Mouse (Mus musculus): ENCODE measurements around the gene Smim13. TPM values are rescaled to one million over a fixed set of nuclear protein-coding genes. Genes with fewer than 3 reads are reported as not detected.
"Not testable (repeated sequence)": the region's sequence is repeated elsewhere in the genome, so short reads cannot be mapped to it uniquely, and the experiment has no call there.

Gene Smim13
- polyA plus RNA-seq, 1 experiment from 2014 or later: 4.8 TPM

GRCm38 (mm10) chr13:41252736-41253135 is 3.1 kb downstream of the Smim13 start:
- H3K27me3 ChIP-seq (replicated peaks; ENCODE audit: control insufficient read depth, insufficient read depth, low read length): no peaks in the 10 kb centered on the region
- TF ChIP-seq CTCF (IDR thresholded peaks at IDR 0.05; ENCODE audit: low read depth): no peak
- no peak overlapping the region for H3K9ac ChIP-seq (ENCODE audit: low read depth, low read length)
- no peaks in the 10 kb centered on the region; the same call in 1 of the 2 replicates for H3K4me1 ChIP-seq (replicated peaks; ENCODE audit: control insufficient read depth, insufficient read depth, low read length)
- no peak overlapping the region for H3K4me2 ChIP-seq (replicated peaks; ENCODE audit: low read depth)
- ATAC-seq: no peak
- H3K9me3 ChIP-seq (ENCODE audit: control insufficient read depth): no peaks in the 10 kb centered on the region
- H3K4me3 ChIP-seq (ENCODE audit: low read depth, low read length): no peak overlapping the region
- no peaks in the 10 kb centered on the region for H3K36me3 ChIP-seq (ENCODE audit: control insufficient read depth, insufficient read depth)
- H3K27ac ChIP-seq (ENCODE audit: low read depth, low read length): no peak overlapping the region
- WGBS: 90% methylated on average over 7 of the region's 7 CpGs

- no peaks in the 10 kb centered on the region for H3K36me3 ChIP-seq (ENCODE audit: control insufficient read depth, insufficient read depth)
- no peaks in the 10 kb centered on the region for H3K27me3 ChIP-seq (replicated peaks; ENCODE audit: control insufficient read depth, insufficient read depth, low read length)
- no peak overlapping the region for H3K4me2 ChIP-seq (replicated peaks; ENCODE audit: low read depth)
- H3K9me3 ChIP-seq (ENCODE audit: control insufficient read depth): no peaks in the 10 kb centered on the region
- H3K9ac ChIP-seq (ENCODE audit: low read depth, low read length): no peak overlapping the region
- WGBS: 87% methylated on average over 5 of the region's 5 CpGs
- no peaks in the 10 kb centered on the region for H3K4me1 ChIP-seq (replicated peaks; ENCODE audit: control insufficient read depth, insufficient read depth, low read length)
- ATAC-seq: no peak
- no peak overlapping the region for H3K4me3 ChIP-seq (ENCODE audit: low read depth, low read length)
- no peak for TF ChIP-seq CTCF (IDR thresholded peaks at IDR 0.05; ENCODE audit: low read depth)
- H3K27ac ChIP-seq (ENCODE audit: low read depth, low read length): no peak overlapping the region
Measured at GRCm38 (mm10) chr13:41256126-41256525, 6.5 kb downstream of the Smim13 start.

- TF ChIP-seq CTCF (IDR thresholded peaks at IDR 0.05; ENCODE audit: low read depth): no peak
- 88% methylated on average over 3 of the region's 3 CpGs for WGBS
- Histone ChIP-seq H3K36me3 (ENCODE audit: control insufficient read depth, insufficient read depth) (no peaks in the 10 kb centered on the region), H3K4me1 (replicated peaks; ENCODE audit: control insufficient read depth, insufficient read depth, low read length) (0 out of 2 replicates have a peak, but pooled peaks cover 2% of the 10 kb centered on the region), H3K27me3 (replicated peaks; ENCODE audit: control insufficient read depth, insufficient read depth, low read length) (no peaks in the 10 kb centered on the region), H3K4me3 (ENCODE audit: low read depth, low read length) (no peak overlapping the region), H3K9me3 (ENCODE audit: control insufficient read depth) (no peaks in the 10 kb centered on the region), H3K9ac (ENCODE audit: low read depth, low read length) (no peak overlapping the region), H3K27ac (ENCODE audit: low read depth, low read length) (no peak overlapping the region), H3K4me2 (replicated peaks; ENCODE audit: low read depth) (no peak overlapping the region)
- ATAC-seq: no peak
Measured at GRCm38 (mm10) chr13:41256962-41257361, 7.3 kb downstream of the Smim13 start.

- Histone ChIP-seq H3K9ac (ENCODE audit: low read depth, low read length) (no peak overlapping the region), H3K4me3 (ENCODE audit: low read depth, low read length) (no peak overlapping the region), H3K36me3 (ENCODE audit: control insufficient read depth, insufficient read depth) (no peaks in the 10 kb centered on the region; the same call in 1 of the 2 replicates), H3K27ac (ENCODE audit: low read depth, low read length) (no peak overlapping the region), H3K9me3 (ENCODE audit: control insufficient read depth) (no peaks in the 10 kb centered on the region), H3K27me3 (replicated peaks; ENCODE audit: control insufficient read depth, insufficient read depth, low read length) (no peaks in the 10 kb centered on the region), H3K4me2 (replicated peaks; ENCODE audit: low read depth) (no peak overlapping the region), H3K4me1 (replicated peaks; ENCODE audit: control insufficient read depth, insufficient read depth, low read length) (0 out of 2 replicates have a peak, but pooled peaks cover 2% of the 10 kb centered on the region)
- ATAC-seq: no peak
- WGBS: 83% methylated on average over 4 of the region's 4 CpGs
- TF ChIP-seq CTCF (IDR thresholded peaks at IDR 0.05; ENCODE audit: low read depth): no peak
Measured at GRCm38 (mm10) chr13:41257851-41258250, 8.2 kb downstream of the Smim13 start.

GRCm38 (mm10) chr13:41261617-41262016 is 12.0 kb downstream of the Smim13 start:
- peak; percentile 70 for ATAC-seq
- H3K27ac ChIP-seq (ENCODE audit: low read depth, low read length); H3K36me3 ChIP-seq (ENCODE audit: control insufficient read depth, insufficient read depth); H3K9ac ChIP-seq (ENCODE audit: low read depth, low read length); H3K9me3 ChIP-seq (ENCODE audit: control insufficient read depth); H3K4me2 ChIP-seq (replicated peaks; ENCODE audit: low read depth); H3K4me3 ChIP-seq (ENCODE audit: low read depth, low read length); H3K27me3 ChIP-seq (replicated peaks; ENCODE audit: control insufficient read depth, insufficient read depth, low read length); H3K4me1 ChIP-seq (replicated peaks; ENCODE audit: control insufficient read depth, insufficient read depth, low read length): not testable (repeated sequence)
- 51% methylated on average over 8 of the region's 8 CpGs for WGBS

GRCm38 (mm10) chr13:41263304-41264006 is 13.8 kb downstream of the Smim13 start:
- no peak for TF ChIP-seq CTCF (IDR thresholded peaks at IDR 0.05; ENCODE audit: low read depth)
- Histone ChIP-seq H3K4me2 (replicated peaks; ENCODE audit: low read depth) (no peak overlapping the region), H3K36me3 (ENCODE audit: control insufficient read depth, insufficient read depth) (no peaks in the 10 kb centered on the region; the same call in 1 of the 2 replicates), H3K27me3 (replicated peaks; ENCODE audit: control insufficient read depth, insufficient read depth, low read length) (no peaks in the 10 kb centered on the region), H3K9ac (ENCODE audit: low read depth, low read length) (no peak overlapping the region), H3K9me3 (ENCODE audit: control insufficient read depth) (0 out of 2 replicates have a peak, but pooled peaks cover 2% of the 10 kb centered on the region), H3K27ac (ENCODE audit: low read depth, low read length) (no peak overlapping the region), H3K4me1 (replicated peaks; ENCODE audit: control insufficient read depth, insufficient read depth, low read length) (0 out of 2 replicates have a peak, but pooled peaks cover 2% of the 10 kb centered on the region), H3K4me3 (ENCODE audit: low read depth, low read length) (no peak overlapping the region)
- 70% methylated on average over 5 of the region's 5 CpGs for WGBS
- no peak for ATAC-seq
